Mouse (Mus musculus) testis, postnatal 10 days (tissue): ENCODE results near the gene Vmn2r56.
"Not testable (repeated sequence)": the region's sequence is repeated elsewhere in the genome, so short reads cannot be mapped to it uniquely, and the experiment has no call there.

Experiments
- DNase-seq: peaks from one replicate; pipeline ENCODE4 v3.0.0; 2021; ENCODE audit warnings: low spot score

The Vmn2r56 gene

GRCm38 (mm10) chr7:12734904-12735303 is at the start of gene Vmn2r56:
Vmn2r56 (minus strand) TSS chr7:12735004.
- no peak for DNase-seq

- peak; percentile 94 for DNase-seq
Observed at GRCm38 (mm10) chr7:12780151-12780830, 45.5 kb upstream of the Vmn2r56 start.

GRCm38 (mm10) chr7:12779782-12780150 is 45.0 kb upstream of the Vmn2r56 start:
- DNase-seq: no peak

GRCm38 (mm10) chr7:12779141-12779540 is 44.3 kb upstream of the Vmn2r56 start:
- no peak for DNase-seq

GRCm38 (mm10) chr7:12774606-12775005 is 39.8 kb upstream of the Vmn2r56 start:
- no peak for DNase-seq

GRCm38 (mm10) chr7:12774111-12774510 is 39.3 kb upstream of the Vmn2r56 start:
- no peak for DNase-seq

- no peak for DNase-seq
Observed at GRCm38 (mm10) chr7:12749431-12750198, 14.8 kb upstream of the Vmn2r56 start.

GRCm38 (mm10) chr7:12684903-12685302 is 49.9 kb downstream of the Vmn2r56 start, which contains the start of gene Vmn2r55:
Vmn2r55 (minus strand) TSS chr7:12685003.
- not testable (repeated sequence) for DNase-seq

- not testable (repeated sequence) for DNase-seq
Observed at GRCm38 (mm10) chr7:12640219-12640618, 94.6 kb downstream of the Vmn2r56 start, which contains the start of gene Vmn2r54. Vmn2r54 (minus strand) TSS chr7:12640319.
